Mouse (Mus musculus) lung, postnatal 0 days (tissue): ENCODE measurements around the gene Notch4.

ENCODE experiments used
- CTCF ChIP-seq: IDR thresholded peaks from 2 replicates; pipeline ENCODE4 v1.5.1; 2016; ENCODE audit warnings: antibody characterized with exemption, mild to moderate bottlenecking
- EP300 ChIP-seq: IDR thresholded peaks from 2 replicates; pipeline ENCODE4 v1.6.1; 2016; ENCODE audit warnings: antibody characterized with exemption, mild to moderate bottlenecking, control low read depth

DNA sequence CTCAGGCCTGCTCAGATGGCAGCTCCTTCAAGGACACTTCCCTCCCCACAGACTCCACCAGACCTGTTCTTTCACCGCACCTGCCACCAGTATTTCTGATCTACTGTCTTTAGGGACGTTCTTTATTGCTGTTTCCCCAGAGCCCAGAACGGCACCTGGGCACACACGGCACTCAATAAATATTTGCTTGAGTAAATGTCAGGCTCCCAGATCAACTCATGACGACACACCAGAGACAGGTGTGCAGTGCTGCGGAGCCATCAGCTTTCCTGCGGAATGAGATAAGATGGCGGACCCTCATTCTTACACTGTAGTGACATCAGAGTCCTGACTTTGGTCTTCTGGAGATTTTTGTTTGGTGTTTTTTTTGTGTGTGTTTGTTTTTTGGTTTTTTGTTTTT lies 56.9 kb downstream of the Notch4 start:
- TF ChIP-seq CTCF: no peak
- TF ChIP-seq EP300: no peak
